Mouse (Mus musculus) bone marrow, adult 2 months (tissue): ENCODE measurements around the gene Ddx39b. TPM values are rescaled to one million over a fixed set of nuclear protein-coding genes. Genes with fewer than 3 reads are reported as not detected.
"Not testable (repeated sequence)": the region's sequence is repeated elsewhere in the genome, so short reads cannot be mapped to it uniquely, and the experiment has no call there.

Experiments used
- H3K27ac ChIP-seq: fragments of 200-500 bp; 2 replicates; pipeline ENCODE4 v1.5.1; 2012; ENCODE audit warnings: low read depth, mild to moderate bottlenecking, control low read depth, inconsistent platforms, low read length; ENCODE audit not compliant: control insufficient read depth, poor library complexity, insufficient read depth
- H3K4me1 ChIP-seq: fragments of 200-500 bp; 2 replicates; pipeline ENCODE4 v1.6.1; 2011; ENCODE audit warnings: low read length; ENCODE audit not compliant: control insufficient read depth, insufficient read depth
- H3K4me3 ChIP-seq: fragments of 200-500 bp; replicated peaks from 2 replicates; pipeline ENCODE3; 2011; ENCODE audit warnings: mild to moderate bottlenecking, low read depth, low read length, control low read depth; ENCODE audit not compliant: control insufficient read depth
- CTCF ChIP-seq: fragments of 200-500 bp; IDR thresholded peaks from 2 replicates; pipeline ENCODE4 v1.5.1; 2011; ENCODE audit warnings: low read length, control low read depth; ENCODE audit not compliant: control insufficient read depth, insufficient read depth
- POLR2A ChIP-seq: fragments of 200-500 bp; IDR thresholded peaks from 2 replicates; pipeline ENCODE4 v1.6.1; 2011; ENCODE audit warnings: low read depth, mild to moderate bottlenecking, control low read depth, low read length, borderline replicate concordance; ENCODE audit not compliant: control insufficient read depth
- WGBS: fragments of 180-500 bp; shearing (Covaris S2); methylation state at CpG from one replicate; pipeline ENCODE4 v1.1.7; 2018; 5-methylcytosine and 5-hydroxymethylcytosine counted together
- polyA plus RNA-seq: library from polyadenylated mRNA; stranded (reverse); fragments of >200 nt; gene quantifications from 2 replicates; pipeline ENCODE4 v1.2.4, GENCODE M21; 2011; ENCODE audit warnings: low replicate concordance; ENCODE audit not compliant: missing spikeins, insufficient read depth, insufficient read length

Ddx39b gene
- polyA plus RNA-seq, 1 experiment = 374 TPM

- 2% methylated on average over 5 of the region's 5 CpGs for WGBS
- not testable (repeated sequence) for H3K4me3 ChIP-seq, H3K27ac ChIP-seq, H3K4me1 ChIP-seq
- TF ChIP-seq CTCF = peak; percentile 63
These were observed 54.2 kb downstream of the Ddx39b start for GRCm38 (mm10) chr17:35295796-35296195.

GRCm38 (mm10) chr17:35300261-35300945, 58.9 kb downstream of the Ddx39b start:
- not testable (repeated sequence) for H3K4me3 ChIP-seq, H3K27ac ChIP-seq, H3K4me1 ChIP-seq
- 80% methylated on average over 7 of the region's 7 CpGs for WGBS
- TF ChIP-seq CTCF = peak; percentile 23; the same call in 1 of the 2 replicates

- TF ChIP-seq POLR2A (no peak), CTCF (peak; percentile 91)
- Histone ChIP-seq H3K27ac (no peak overlapping the region), H3K4me1 (no peaks in the 10 kb centered on the region; the same call in 1 of the 2 replicates), H3K4me3 (peak overlapping the region; percentile 29)
- WGBS = 10% methylated on average over 13 of the region's 13 CpGs
These were observed 60.2 kb downstream of the Ddx39b start for GRCm38 (mm10) chr17:35301645-35302258.

- Histone ChIP-seq H3K4me3 (no peak overlapping the region), H3K27ac (no peak overlapping the region), H3K4me1 (no peaks in the 10 kb centered on the region; the same call in 1 of the 2 replicates)
- TF ChIP-seq POLR2A (no peak), CTCF (no peak)
- WGBS = 52% methylated on average over 2 of the region's 2 CpGs
These were observed 61.7 kb downstream of the Ddx39b start for GRCm38 (mm10) chr17:35303271-35303670.

Other genes with a start within 250 kb of the Ddx39b start
- 117 and 158 TPM in 2 replicates for gene Vars, start 240.8 kb upstream of the Ddx39b start, polyA plus RNA-seq
- gene Vwa7, start 225.2 kb upstream of the Ddx39b start, polyA plus RNA-seq = 0.77 and 1.2 TPM in 2 replicates
- 18.9 and 31.7 TPM in 2 replicates for gene Sapcd1, start 213.7 kb upstream of the Ddx39b start, polyA plus RNA-seq
- 12.1 and 17.2 TPM in 2 replicates for gene Msh5, start 195.0 kb upstream of the Ddx39b start, polyA plus RNA-seq
- 76.2 and 141 TPM in 2 replicates for gene Clic1, start 191.8 kb upstream of the Ddx39b start, polyA plus RNA-seq
- 12.5 and 15.2 TPM in 2 replicates for gene Ddah2, start 182.7 kb upstream of the Ddx39b start, polyA plus RNA-seq
- 1.6 and 1.7 TPM in 2 replicates for gene Ly6g6c, start 176.4 kb upstream of the Ddx39b start, polyA plus RNA-seq
- gene Mpig6b, start 175.6 kb upstream of the Ddx39b start, polyA plus RNA-seq = 16.5 and 35.6 TPM in 2 replicates
- 1.3 TPM in 1 of 2 replicates, not detected in the other for gene Ly6g6e, start 164.8 kb upstream of the Ddx39b start, polyA plus RNA-seq
- gene Ly6g6d, start 163.7 kb upstream of the Ddx39b start, polyA plus RNA-seq = 9.2 and 26.2 TPM in 2 replicates
- gene Ly6g6f, start 156.1 kb upstream of the Ddx39b start, polyA plus RNA-seq = 14.3 and 53.1 TPM in 2 replicates
- gene Abhd16a, start 152.5 kb upstream of the Ddx39b start, polyA plus RNA-seq = 48.7 and 73.1 TPM in 2 replicates
- not detected in 2 replicates for gene Ly6g5c, start 133.5 kb upstream of the Ddx39b start, polyA plus RNA-seq
- gene Ly6g5b, start 126.3 kb upstream of the Ddx39b start, polyA plus RNA-seq = 3.4 and 4.7 TPM in 2 replicates
- gene Gpank1, start 120.3 kb upstream of the Ddx39b start, polyA plus RNA-seq = 29.8 and 39.0 TPM in 2 replicates
- gene Csnk2b, start 119.7 kb upstream of the Ddx39b start, polyA plus RNA-seq = 155 and 166 TPM in 2 replicates
- gene D17H6S53E, start 115.4 kb upstream of the Ddx39b start, polyA plus RNA-seq = 6.8 and 20.2 TPM in 2 replicates
- 6.0 TPM in 1 of 2 replicates, not detected in the other for gene Apom, start 109.7 kb upstream of the Ddx39b start, polyA plus RNA-seq
- gene Bag6, start 106.6 kb upstream of the Ddx39b start, polyA plus RNA-seq = 104 and 195 TPM in 2 replicates
- 208 and 214 TPM in 2 replicates for gene Prrc2a, start 76.8 kb upstream of the Ddx39b start, polyA plus RNA-seq
- 48.9 and 51.7 TPM in 2 replicates for gene Aif1, start 65.7 kb upstream of the Ddx39b start, polyA plus RNA-seq
- 50.4 and 139 TPM in 2 replicates for gene Lst1, start 53.3 kb upstream of the Ddx39b start, polyA plus RNA-seq
- gene Ltb, start 47.3 kb upstream of the Ddx39b start, polyA plus RNA-seq = 38.6 and 66.2 TPM in 2 replicates
- gene Tnf, start 39.7 kb upstream of the Ddx39b start, polyA plus RNA-seq = 3.2 and 7.4 TPM in 2 replicates
- 3.5 and 4.4 TPM in 2 replicates for gene Lta, start 36.4 kb upstream of the Ddx39b start, polyA plus RNA-seq
- not detected in 2 replicates for gene Gm16181, start 20.9 kb upstream of the Ddx39b start, polyA plus RNA-seq
- gene Atp6v1g2, start 8.1 kb upstream of the Ddx39b start, polyA plus RNA-seq = 4.1 and 9.9 TPM in 2 replicates
- gene Nfkbil1, start 6.0 kb upstream of the Ddx39b start, polyA plus RNA-seq = 9.9 and 24.9 TPM in 2 replicates
- 399 and 727 TPM in 2 replicates for gene H2-D1, start 21.0 kb downstream of the Ddx39b start, polyA plus RNA-seq
- gene H2-Q1, start 78.7 kb downstream of the Ddx39b start, polyA plus RNA-seq = not detected in 2 replicates
- not detected in 2 replicates for gene H2-Q2, start 100.5 kb downstream of the Ddx39b start, polyA plus RNA-seq
- 62.5 and 82.4 TPM in 2 replicates for gene H2-Q4, start 137.9 kb downstream of the Ddx39b start, polyA plus RNA-seq
- 52.3 and 95.2 TPM in 2 replicates for gene H2-Q6, start 183.1 kb downstream of the Ddx39b start, polyA plus RNA-seq
- gene H2-Q7, start 197.4 kb downstream of the Ddx39b start, polyA plus RNA-seq = 43.9 and 101 TPM in 2 replicates
- gene H2-Q10, start 228.3 kb downstream of the Ddx39b start, polyA plus RNA-seq = 28.2 and 68.7 TPM in 2 replicates